Mouse (Mus musculus) lung, postnatal 0 days (tissue): ENCODE measurements around the gene Elf2. TPM values are rescaled to one million over a fixed set of nuclear protein-coding genes. Genes with fewer than 3 reads are reported as not detected.
A peak's percentile ranks its signal among the peaks of the same experiment; 100 is the strongest.

Experiments used
- ATAC-seq: fragments of 200-750 bp; cut with Nextera tagmentation; 2 replicates; pipeline ENCODE4 v1.8.0; 2017; ENCODE audit warnings: moderate library complexity
- DNase-seq: peaks from one replicate; pipeline ENCODE4 v3.0.0-alpha.2; 2016; ENCODE audit warnings: low spot score
- H3K27ac ChIP-seq: fragments of 300-500 bp; sonication (generic); 2 replicates; pipeline ENCODE4 v1.5.1; 2014; ENCODE audit warnings: antibody characterized with exemption, mild to moderate bottlenecking, low read length, mixed read lengths
- H3K27me3 ChIP-seq: fragments of 300-500 bp; sonication (generic); replicated peaks from 2 replicates; pipeline ENCODE4 v1.6.1; 2014; ENCODE audit warnings: low read length, mixed read lengths; ENCODE audit not compliant: insufficient read depth
- H3K36me3 ChIP-seq: fragments of 300-500 bp; sonication (generic); 2 replicates; pipeline ENCODE4 v1.6.1; 2014; ENCODE audit warnings: low read length, mixed read lengths; ENCODE audit not compliant: insufficient read depth
- H3K4me1 ChIP-seq: fragments of 300-500 bp; sonication (generic); 2 replicates; pipeline ENCODE4 v1.6.1; 2014; ENCODE audit warnings: antibody characterized with exemption, low read depth, low read length, mixed read lengths; ENCODE audit not compliant: insufficient read depth
- H3K4me2 ChIP-seq: fragments of 300-500 bp; sonication (generic); replicated peaks from 2 replicates; pipeline ENCODE4 v1.6.1; 2014; ENCODE audit warnings: low read depth, mild to moderate bottlenecking, low read length, moderate library complexity, mixed read lengths
- H3K4me3 ChIP-seq: fragments of 300-500 bp; sonication (generic); 2 replicates; pipeline ENCODE4 v1.5.1; 2014; ENCODE audit warnings: low read depth, low read length
- H3K9ac ChIP-seq: fragments of 300-500 bp; sonication (generic); replicated peaks from 2 replicates; pipeline ENCODE4 v1.6.1; 2014; ENCODE audit warnings: low read depth, mild to moderate bottlenecking
- H3K9me3 ChIP-seq: fragments of 300-500 bp; sonication (generic); 2 replicates; pipeline ENCODE4 v1.6.1; 2016; ENCODE audit warnings: low read length, mixed read lengths
- CTCF ChIP-seq: IDR thresholded peaks from 2 replicates; pipeline ENCODE4 v1.5.1; 2016; ENCODE audit warnings: antibody characterized with exemption, mild to moderate bottlenecking
- EP300 ChIP-seq: IDR thresholded peaks from 2 replicates; pipeline ENCODE4 v1.6.1; 2016; ENCODE audit warnings: antibody characterized with exemption, mild to moderate bottlenecking, control low read depth
- WGBS: fragments of 180-500 bp; shearing (Covaris S2); extraction: QIAGEN DNeasy Blood & Tissue Kit; methylation state at CpG from one replicate; pipeline ENCODE4 v1.1.7; 2014; 5-methylcytosine and 5-hydroxymethylcytosine counted together
- polyA plus RNA-seq: library from polyadenylated mRNA; unstranded; fragments of >200 nt; fragmentation: Nextera tagmentation; extraction: Ambion mirVana; gene quantifications from 2 replicates; pipeline ENCODE4 v1.2.1, GENCODE M21; 2015

Elf2 gene
- polyA plus RNA-seq, 1 experiment from 2014 or later = 55.8 TPM

- Histone ChIP-seq H3K9me3 (no peaks in the 10 kb centered on the region), H3K4me2 (no peak overlapping the region), H3K27me3 (no peaks in the 10 kb centered on the region), H3K4me3 (no peak overlapping the region), H3K9ac (no peak overlapping the region), H3K4me1 (no peaks in the 10 kb centered on the region), H3K36me3 (no peaks in the 10 kb centered on the region), H3K27ac (no peak overlapping the region)
- WGBS = 49% methylated on average over 11 of the region's 11 CpGs
- DNase-seq = peak; percentile 84
- peak; percentile 48; the same call in 1 of the 2 replicates for ATAC-seq
- TF ChIP-seq CTCF (peak; percentile 89), EP300 (no peak)
These were observed 51.3 kb downstream of the Elf2 start for GRCm38 (mm10) chr3:51288880-51289821.

- H3K4me2 ChIP-seq = no peak overlapping the region
- ATAC-seq (no peak), DNase-seq (no peak)
- no peak overlapping the region for H3K4me3 ChIP-seq
- TF ChIP-seq CTCF = no peak
- TF ChIP-seq EP300 = no peak
- H3K27ac ChIP-seq = no peak overlapping the region
- H3K9ac ChIP-seq = no peak overlapping the region
- H3K36me3 ChIP-seq = no peaks in the 10 kb centered on the region
- no peaks in the 10 kb centered on the region for H3K4me1 ChIP-seq
- WGBS = 62% methylated on average over 1 of the region's 1 CpGs
- H3K9me3 ChIP-seq = no peaks in the 10 kb centered on the region
- H3K27me3 ChIP-seq = no peaks in the 10 kb centered on the region
These were observed 56.1 kb downstream of the Elf2 start for GRCm38 (mm10) chr3:51284375-51284774.

DNA sequence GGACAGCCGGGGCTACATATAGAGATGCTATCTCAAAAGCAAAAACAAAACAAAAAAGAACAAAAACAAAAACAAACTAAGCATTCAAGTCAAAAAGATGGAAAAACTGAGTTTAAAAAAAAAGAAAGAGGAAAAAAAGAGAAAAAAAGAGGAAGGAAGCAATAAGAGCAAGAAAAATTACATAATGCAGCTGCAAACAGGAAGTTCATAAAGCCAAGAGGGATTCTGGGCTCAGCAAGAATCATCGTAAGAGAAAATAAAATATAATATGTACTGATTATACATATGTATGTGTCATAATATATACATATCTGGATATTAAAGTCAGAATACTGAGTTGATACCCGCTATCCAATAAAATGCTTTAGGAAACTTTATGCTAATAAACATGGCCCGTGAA is 58.7 kb downstream of the Elf2 start:
- Histone ChIP-seq H3K4me2 (no peak overlapping the region), H3K27me3 (no peaks in the 10 kb centered on the region), H3K36me3 (no peaks in the 10 kb centered on the region), H3K9ac (no peak overlapping the region), H3K9me3 (no peaks in the 10 kb centered on the region), H3K4me3 (no peak overlapping the region), H3K4me1 (no peaks in the 10 kb centered on the region), H3K27ac (no peak overlapping the region)
- no peak for ATAC-seq
- no peak for DNase-seq
- TF ChIP-seq EP300 = no peak
- no peak for TF ChIP-seq CTCF
- 88% methylated on average over 4 of the region's 4 CpGs for whole genome bisulfite sequencing

- peaks cover 7% of the 10 kb centered on the region; the same call in 1 of the 2 replicates for H3K4me1 ChIP-seq
- TF ChIP-seq EP300 (no peak), CTCF (no peak)
- no peak overlapping the region for H3K4me2 ChIP-seq
- no peaks in the 10 kb centered on the region for H3K36me3 ChIP-seq
- H3K9ac ChIP-seq = no peak overlapping the region
- no peaks in the 10 kb centered on the region for H3K9me3 ChIP-seq
- no peak overlapping the region for H3K4me3 ChIP-seq
- no peak for ATAC-seq
- 60% methylated on average over 4 of the region's 4 CpGs for WGBS
- no peak for DNase-seq
- no peak overlapping the region for H3K27ac ChIP-seq
- no peaks in the 10 kb centered on the region for H3K27me3 ChIP-seq
These were observed 62.0 kb downstream of the Elf2 start for GRCm38 (mm10) chr3:51278433-51278832.

DNA sequence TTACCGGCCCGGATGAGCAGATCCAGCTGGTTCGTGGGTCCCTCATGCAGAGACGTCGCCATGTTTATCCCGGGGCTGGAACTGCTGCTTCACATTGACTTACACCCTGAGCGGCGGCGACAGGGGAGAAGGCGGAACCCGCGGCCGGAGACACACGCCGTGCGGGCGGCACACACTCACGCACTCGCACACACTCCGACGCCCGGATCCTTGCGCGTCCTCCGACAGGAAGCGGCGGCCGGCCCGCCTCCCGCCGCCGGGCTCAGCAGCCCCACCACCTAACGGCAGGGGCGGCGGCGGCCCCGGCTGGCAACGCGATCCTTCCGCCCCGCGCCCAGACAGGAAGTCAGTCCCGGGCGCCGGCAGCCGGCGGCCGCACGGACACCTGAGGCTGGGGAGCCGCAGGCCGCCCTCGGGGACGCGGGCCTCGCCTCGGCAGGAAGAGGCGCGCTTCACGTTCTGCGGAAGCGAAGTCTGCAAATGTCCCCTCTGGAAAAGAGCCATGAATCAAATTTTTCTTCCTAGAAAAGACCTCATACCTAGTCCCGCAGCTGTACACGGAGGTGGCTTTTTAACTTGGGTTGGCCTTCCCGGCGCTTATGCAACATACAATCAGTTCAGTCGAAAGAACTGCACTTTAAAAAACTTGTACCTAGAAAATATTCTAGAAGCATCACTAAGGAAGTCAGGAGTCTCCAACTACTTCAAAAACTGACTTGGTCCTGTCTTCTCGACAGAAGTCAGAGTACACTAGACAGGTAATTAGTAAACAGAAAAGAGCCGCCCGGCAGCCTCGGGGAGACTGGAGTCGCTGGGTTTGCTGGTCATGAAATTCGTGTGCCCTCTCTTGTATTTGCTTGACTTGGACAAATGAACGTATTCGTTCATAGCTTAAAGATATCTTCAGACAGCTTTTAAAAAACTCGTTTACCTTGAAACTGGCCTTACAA is 63.0 kb downstream of the Elf2 start:
- H3K4me2 ChIP-seq = peak overlapping the region; percentile 62
- H3K4me3 ChIP-seq = peak overlapping the region; percentile 99
- H3K27me3 ChIP-seq = no peaks in the 10 kb centered on the region
- peak overlapping the region; percentile 99 for H3K27ac ChIP-seq
- TF ChIP-seq EP300 (no peak), CTCF (peak; percentile 30; the same call in 1 of the 2 replicates)
- peaks cover 7% of the 10 kb centered on the region; the same call in 1 of the 2 replicates for H3K4me1 ChIP-seq
- under 1% methylated on average over 70 of the region's 75 CpGs for WGBS
- H3K36me3 ChIP-seq = no peaks in the 10 kb centered on the region
- peak; percentile 92 for DNase-seq
- H3K9ac ChIP-seq = peak overlapping the region; percentile 94
- ATAC-seq = peak; percentile 73
- no peaks in the 10 kb centered on the region for H3K9me3 ChIP-seq
